Mouse (Mus musculus): ENCODE data around the gene Ryk. TPM values are rescaled to one million over a fixed set of nuclear protein-coding genes. Genes with fewer than 3 reads are reported as not detected.

Gene Ryk
- 15.7 and 17.0 TPM in 2 replicates for polyA plus RNA-seq (2016; fragmentation: Nextera tagmentation; extraction: Ambion mirVana)

- no peaks in the 10 kb centered on the region for H3K9me3 ChIP-seq
- H3K27me3 ChIP-seq, result no peaks in the 10 kb centered on the region
- ATAC-seq (ENCODE audit: low FRiP score, low read depth), result peak; percentile 88
- H3K4me3 ChIP-seq, result peak within 1 kb of the TSS; percentile 96
- H3K4me2 ChIP-seq (replicated peaks), result peak within 1 kb of the TSS; percentile 82
- H3K36me3 ChIP-seq, result no peaks in the 10 kb centered on the region
- H3K4me1 ChIP-seq, result peaks cover 23% of the 10 kb centered on the region
- peak within 1 kb of the TSS; percentile 89 for H3K27ac ChIP-seq (replicated peaks)
- WGBS, result under 1% methylated on average over 102 of the region's 119 CpGs
- H3K9ac ChIP-seq (replicated peaks), result peak within 1 kb of the TSS; percentile 96
These were observed at the start of gene Ryk for GRCm38 (mm10) chr9:102834742-102835591. Gene Ryk, plus strand, starts transcription at chr9:102834917.

- ATAC-seq (ENCODE audit: low FRiP score, low read depth), result no peak
- Histone ChIP-seq H3K36me3 (no peaks in the 10 kb centered on the region), H3K4me3 (no peak overlapping the region), H3K9ac (replicated peaks) (no peak overlapping the region), H3K4me1 (no peaks in the 10 kb centered on the region), H3K27me3 (no peaks in the 10 kb centered on the region), H3K4me2 (replicated peaks) (no peak overlapping the region), H3K9me3 (no peaks in the 10 kb centered on the region), H3K27ac (replicated peaks) (no peak overlapping the region)
- WGBS, result 80% methylated on average over 3 of the region's 3 CpGs
These were observed 45.2 kb upstream of the Ryk start for GRCm38 (mm10) chr9:102789491-102789890.

GRCm38 (mm10) chr9:102791845-102792244, 42.9 kb upstream of the Ryk start:
- WGBS, result 83% methylated on average over 9 of the region's 9 CpGs
- Histone ChIP-seq H3K4me3 (no peak overlapping the region), H3K4me1 (no peaks in the 10 kb centered on the region), H3K27me3 (no peaks in the 10 kb centered on the region), H3K4me2 (replicated peaks) (no peak overlapping the region), H3K9ac (replicated peaks) (no peak overlapping the region), H3K36me3 (no peaks in the 10 kb centered on the region), H3K9me3 (no peaks in the 10 kb centered on the region), H3K27ac (replicated peaks) (no peak overlapping the region)
- ATAC-seq (ENCODE audit: low FRiP score, low read depth), result no peak

- WGBS, result 78% methylated on average over 14 of the region's 15 CpGs
These were observed 41.9 kb upstream of the Ryk start for GRCm38 (mm10) chr9:102792836-102793235.

GRCm38 (mm10) chr9:102793286-102793809, 41.4 kb upstream of the Ryk start:
- Histone ChIP-seq H3K9ac (replicated peaks) (no peak overlapping the region), H3K4me2 (replicated peaks) (no peak overlapping the region), H3K27ac (replicated peaks) (no peak overlapping the region), H3K4me3 (no peak overlapping the region), H3K27me3 (no peaks in the 10 kb centered on the region), H3K36me3 (no peaks in the 10 kb centered on the region), H3K9me3 (no peaks in the 10 kb centered on the region), H3K4me1 (no peaks in the 10 kb centered on the region)
- no peak for ATAC-seq (ENCODE audit: low FRiP score, low read depth)
- 72% methylated on average over 12 of the region's 12 CpGs for WGBS

More at GRCm38 (mm10) chr9:102792836-102793235, 41.9 kb upstream of the Ryk start:
- Histone ChIP-seq H3K4me2 (replicated peaks) (no peak overlapping the region), H3K9ac (replicated peaks) (no peak overlapping the region), H3K9me3 (no peaks in the 10 kb centered on the region), H3K4me3 (no peak overlapping the region), H3K4me1 (no peaks in the 10 kb centered on the region), H3K27ac (replicated peaks) (no peak overlapping the region), H3K27me3 (no peaks in the 10 kb centered on the region), H3K36me3 (no peaks in the 10 kb centered on the region)
- no peak for ATAC-seq (ENCODE audit: low FRiP score, low read depth)

GRCm38 (mm10) chr9:102798406-102798805, 36.3 kb upstream of the Ryk start:
- Histone ChIP-seq H3K4me2 (replicated peaks) (no peak overlapping the region), H3K27me3 (no peaks in the 10 kb centered on the region), H3K4me1 (no peaks in the 10 kb centered on the region), H3K9me3 (no peaks in the 10 kb centered on the region), H3K36me3 (no peaks in the 10 kb centered on the region), H3K27ac (replicated peaks) (no peak overlapping the region), H3K4me3 (no peak overlapping the region), H3K9ac (replicated peaks) (no peak overlapping the region)
- 89% methylated on average over 4 of the region's 4 CpGs for WGBS
- ATAC-seq (ENCODE audit: low FRiP score, low read depth), result no peak

- H3K4me1 ChIP-seq, result no peaks in the 10 kb centered on the region
- no peak for ATAC-seq (ENCODE audit: low FRiP score, low read depth)
- H3K9me3 ChIP-seq, result no peaks in the 10 kb centered on the region
- H3K36me3 ChIP-seq, result no peaks in the 10 kb centered on the region
- 83% methylated on average over 10 of the region's 10 CpGs for WGBS
- no peak overlapping the region for H3K27ac ChIP-seq (replicated peaks)
- no peaks in the 10 kb centered on the region for H3K27me3 ChIP-seq
- no peak overlapping the region for H3K4me3 ChIP-seq
- H3K9ac ChIP-seq (replicated peaks), result no peak overlapping the region
- no peak overlapping the region for H3K4me2 ChIP-seq (replicated peaks)
These were observed 28.6 kb upstream of the Ryk start for GRCm38 (mm10) chr9:102806056-102806573.

- no peak for ATAC-seq (ENCODE audit: low FRiP score, low read depth)
- H3K4me2 ChIP-seq (replicated peaks), result no peak overlapping the region
- H3K4me1 ChIP-seq, result no peaks in the 10 kb centered on the region
- no peak overlapping the region for H3K9ac ChIP-seq (replicated peaks)
- no peaks in the 10 kb centered on the region for H3K9me3 ChIP-seq
- WGBS, result 88% methylated on average over 5 of the region's 5 CpGs
- no peaks in the 10 kb centered on the region for H3K27me3 ChIP-seq
- no peaks in the 10 kb centered on the region for H3K36me3 ChIP-seq
- H3K4me3 ChIP-seq, result no peak overlapping the region
- no peak overlapping the region for H3K27ac ChIP-seq (replicated peaks)
These were observed 23.5 kb upstream of the Ryk start for GRCm38 (mm10) chr9:102811192-102811591.

- Histone ChIP-seq H3K4me3 (no peak overlapping the region), H3K4me2 (replicated peaks) (no peak overlapping the region), H3K4me1 (no peaks in the 10 kb centered on the region), H3K9ac (replicated peaks) (no peak overlapping the region), H3K27ac (replicated peaks) (no peak overlapping the region), H3K27me3 (no peaks in the 10 kb centered on the region), H3K36me3 (no peaks in the 10 kb centered on the region), H3K9me3 (no peaks in the 10 kb centered on the region)
- no peak for ATAC-seq (ENCODE audit: low FRiP score, low read depth)
These were observed 16.5 kb upstream of the Ryk start for GRCm38 (mm10) chr9:102818228-102818627.

- H3K4me2 ChIP-seq (replicated peaks), result no peak overlapping the region
- H3K27me3 ChIP-seq, result no peaks in the 10 kb centered on the region
- no peak for ATAC-seq (ENCODE audit: low FRiP score, low read depth)
- H3K27ac ChIP-seq (replicated peaks), result no peak overlapping the region
- no peaks in the 10 kb centered on the region for H3K9me3 ChIP-seq
- H3K9ac ChIP-seq (replicated peaks), result no peak overlapping the region
- H3K4me1 ChIP-seq, result no peaks in the 10 kb centered on the region
- no peaks in the 10 kb centered on the region for H3K36me3 ChIP-seq
- H3K4me3 ChIP-seq, result no peak overlapping the region
- 89% methylated on average over 7 of the region's 7 CpGs for WGBS
These were observed 6.1 kb upstream of the Ryk start for GRCm38 (mm10) chr9:102828604-102829003.

GRCm38 (mm10) chr9:102831541-102831940, 3.2 kb upstream of the Ryk start:
- no peak for ATAC-seq (ENCODE audit: low FRiP score, low read depth)
- no peak overlapping the region for H3K4me3 ChIP-seq
- H3K36me3 ChIP-seq, result no peaks in the 10 kb centered on the region
- no peak overlapping the region for H3K9ac ChIP-seq (replicated peaks)
- 88% methylated on average over 4 of the region's 4 CpGs for WGBS
- no peak overlapping the region for H3K4me2 ChIP-seq (replicated peaks)
- H3K27ac ChIP-seq (replicated peaks), result no peak overlapping the region
- no peaks in the 10 kb centered on the region for H3K9me3 ChIP-seq
- peaks cover 10% of the 10 kb centered on the region for H3K4me1 ChIP-seq
- no peaks in the 10 kb centered on the region for H3K27me3 ChIP-seq

- no peak for ATAC-seq (ENCODE audit: low FRiP score, low read depth)
- Histone ChIP-seq H3K36me3 (no peaks in the 10 kb centered on the region), H3K27ac (replicated peaks) (peak overlapping the region; percentile 89; the same call in 1 of the 2 replicates)
These were observed 339 bp upstream of the Ryk start for GRCm38 (mm10) chr9:102834414-102834741.

More at GRCm38 (mm10) chr9:102834414-102834741, 339 bp upstream of the Ryk start:
- Histone ChIP-seq H3K4me2 (replicated peaks) (peak overlapping the region; percentile 82), H3K9me3 (no peaks in the 10 kb centered on the region), H3K9ac (replicated peaks) (peak overlapping the region; percentile 96; the same call in 1 of the 2 replicates), H3K27me3 (no peaks in the 10 kb centered on the region), H3K4me1 (peaks cover 20% of the 10 kb centered on the region), H3K4me3 (peak overlapping the region; percentile 96)
- WGBS, result 15% methylated on average over 10 of the region's 10 CpGs

All from midbrain, embryonic 12.5 days (tissue).